Mouse (Mus musculus) activated CD4-positive, CD25-positive, alpha-beta regulatory T cell, adult 4 months (primary cell): ENCODE measurements around the gene Ube2d1. TPM values are rescaled to one million over a fixed set of nuclear protein-coding genes. Genes with fewer than 3 reads are reported as not detected.
A peak's percentile ranks its signal among the peaks of the same experiment; 100 is the strongest.

Source experiments
- ATAC-seq: one replicate; pipeline ENCODE4 v1.8.0; 2017
- polyA plus RNA-seq, 2 experiments: library from polyadenylated mRNA; unstranded; fragments of 100-300 nt; shearing (Covaris generic); gene quantifications; one replicate each; pipeline ENCODE4 v1.2.1; 2017

The Ube2d1 gene
- polyA plus RNA-seq, 2 experiments from 2014 or later = 17.8 to 19.7 TPM

- ATAC-seq = peak; percentile 6
Observed at GRCm38 (mm10) chr10:71284511-71285125, 444 bp downstream of the Ube2d1 start.

DNA sequence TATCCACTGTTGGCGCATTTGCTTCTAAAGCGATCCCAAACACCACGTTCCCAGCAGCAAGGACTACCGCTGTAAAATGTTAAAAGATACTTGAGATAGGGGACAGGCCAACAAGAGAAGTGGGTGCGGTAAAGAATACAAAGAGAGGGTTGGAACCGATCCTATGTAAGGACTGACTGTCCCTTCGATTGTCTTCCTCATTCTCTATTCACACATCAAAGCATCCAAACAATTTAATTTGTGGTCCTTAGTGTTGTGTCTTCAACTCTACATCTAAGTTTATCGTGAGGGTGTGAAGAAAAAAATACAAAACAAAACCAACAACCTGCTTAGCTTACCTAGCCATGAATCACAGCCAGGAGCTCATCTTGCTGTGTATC is 941 bp downstream of the Ube2d1 start:
- no peak for ATAC-seq

DNA sequence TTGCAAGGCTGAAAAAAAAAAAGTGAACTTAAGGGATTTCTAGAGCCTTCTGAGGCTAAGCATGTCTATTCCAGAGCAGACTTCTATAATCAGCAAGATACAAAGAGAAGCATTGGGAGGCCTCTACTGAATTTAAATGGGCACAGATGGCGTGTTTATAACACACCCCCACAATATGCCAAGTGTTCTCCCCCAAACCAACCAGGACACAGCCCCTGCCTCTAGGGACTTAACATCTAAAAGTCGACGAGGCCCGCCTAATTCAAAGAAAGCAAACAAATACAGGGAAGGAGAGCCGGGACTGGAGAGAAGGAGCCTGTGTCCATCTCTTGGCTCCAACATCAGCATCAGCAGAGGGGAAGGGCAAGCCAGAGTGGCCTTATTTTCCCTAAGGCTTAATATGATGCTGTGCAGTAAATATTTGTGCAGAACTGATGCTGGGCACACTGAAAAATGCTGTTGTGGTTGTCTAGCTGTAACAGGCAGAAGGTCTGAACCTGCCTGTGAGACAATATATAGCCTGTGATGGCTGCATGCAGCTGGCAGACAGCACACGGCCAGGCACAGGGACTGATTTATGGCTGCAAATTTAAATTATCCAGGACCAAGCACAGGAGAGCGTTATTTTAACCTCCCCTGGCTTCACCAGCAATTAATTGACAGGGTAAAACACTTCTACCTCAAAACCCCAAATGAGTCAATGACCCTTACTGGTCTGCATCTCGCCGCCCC is 11.9 kb downstream of the Ube2d1 start:
- no peak for ATAC-seq

DNA sequence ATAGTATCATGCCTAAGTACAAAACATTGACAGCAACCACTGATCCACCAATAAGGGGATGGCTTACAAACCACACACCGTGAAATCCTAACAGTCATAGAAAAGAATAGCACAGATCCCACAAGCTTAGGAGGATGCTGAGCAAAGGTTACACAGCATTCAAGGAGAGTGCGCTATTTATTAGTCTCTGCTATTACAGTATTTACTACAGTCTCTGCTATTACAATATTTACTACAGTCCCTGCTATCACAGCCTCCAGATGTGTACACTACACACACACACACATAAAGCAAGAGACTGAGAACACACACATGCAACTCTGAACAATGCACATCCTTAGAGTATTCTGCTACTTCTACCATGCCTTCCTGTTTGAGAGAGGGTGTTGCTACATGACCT is 17.1 kb downstream of the Ube2d1 start:
- no peak for ATAC-seq

DNA sequence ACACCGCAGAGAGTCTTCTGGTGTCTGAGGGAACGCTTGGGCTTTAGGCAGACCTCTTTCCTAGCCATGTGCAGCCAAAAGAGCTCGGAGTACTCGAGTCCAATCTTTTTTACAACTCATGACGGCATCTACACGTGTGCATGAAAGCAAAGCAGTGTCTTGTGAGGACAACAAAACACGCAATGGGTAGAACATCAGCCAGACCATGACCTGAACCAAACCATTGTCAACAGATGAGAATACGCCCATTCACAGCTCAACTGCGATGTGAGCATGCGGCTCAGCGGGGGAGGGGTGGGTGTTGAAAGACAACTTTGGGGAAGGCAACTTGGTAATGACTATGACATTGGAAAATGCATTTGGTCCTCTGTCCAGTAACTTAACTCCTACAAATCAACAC is 17.6 kb downstream of the Ube2d1 start:
- no peak for ATAC-seq

DNA sequence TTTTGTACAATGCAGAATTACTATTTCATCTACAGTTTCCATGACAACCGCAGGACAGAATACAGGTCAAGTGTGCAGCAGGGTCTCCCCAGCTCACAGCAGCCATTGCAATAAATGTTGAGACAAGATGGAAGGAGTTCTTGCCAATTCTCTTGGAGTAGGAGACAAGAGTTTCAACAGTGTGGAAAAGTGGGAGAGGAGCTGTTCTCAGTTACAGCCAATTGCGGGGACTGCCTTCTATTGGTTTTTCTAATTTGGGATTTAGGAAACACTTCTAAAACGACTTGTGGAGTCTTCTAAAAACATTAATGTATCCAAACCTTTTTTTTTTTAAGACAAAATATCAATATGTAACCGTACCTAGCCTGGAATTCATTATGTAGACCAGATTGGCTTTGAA is 20.0 kb downstream of the Ube2d1 start:
- ATAC-seq = no peak

GRCm38 (mm10) chr10:71261637-71262036 is 23.4 kb downstream of the Ube2d1 start:
- no peak for ATAC-seq

DNA sequence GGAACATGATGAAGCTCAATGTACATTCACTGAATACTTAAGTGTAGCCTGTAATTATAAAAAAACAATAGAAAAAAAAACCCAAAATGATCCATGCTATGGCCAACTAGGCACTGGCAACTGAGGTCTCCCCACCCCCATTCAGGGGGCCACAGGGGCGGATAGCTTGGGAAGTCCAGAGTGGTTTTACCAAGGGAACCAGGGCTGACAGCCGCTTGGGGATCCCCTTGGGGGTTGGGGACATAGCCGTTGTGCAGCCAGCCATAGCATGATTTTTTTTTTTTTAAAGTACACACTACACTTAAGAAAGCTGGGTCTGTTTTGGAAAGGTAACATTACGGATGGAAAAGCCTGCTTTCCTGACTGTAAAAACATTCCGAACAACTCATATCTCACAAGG is 26.1 kb downstream of the Ube2d1 start:
- ATAC-seq = no peak

- no peak for ATAC-seq
Observed at GRCm38 (mm10) chr10:71258516-71258915, 26.5 kb downstream of the Ube2d1 start.

DNA sequence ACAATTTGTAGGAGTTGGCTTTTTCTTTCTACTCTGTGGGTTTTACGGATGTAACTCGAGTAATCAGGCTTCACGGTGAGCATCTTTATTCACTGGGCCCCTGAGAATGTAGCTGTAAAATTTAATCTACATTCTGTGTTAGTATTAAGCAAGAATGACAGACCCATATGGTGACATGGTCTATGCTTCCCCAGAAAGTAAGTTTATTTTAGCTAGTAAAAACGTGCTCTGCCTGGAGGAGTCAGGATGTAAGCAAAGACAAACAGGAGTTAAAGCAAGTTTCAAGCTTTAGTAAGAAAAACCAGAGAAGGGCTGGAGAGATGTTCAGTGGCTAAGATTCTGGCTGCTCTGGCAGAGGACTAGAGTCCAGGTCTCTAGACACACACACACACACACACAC is 31.9 kb downstream of the Ube2d1 start:
- ATAC-seq = no peak

DNA sequence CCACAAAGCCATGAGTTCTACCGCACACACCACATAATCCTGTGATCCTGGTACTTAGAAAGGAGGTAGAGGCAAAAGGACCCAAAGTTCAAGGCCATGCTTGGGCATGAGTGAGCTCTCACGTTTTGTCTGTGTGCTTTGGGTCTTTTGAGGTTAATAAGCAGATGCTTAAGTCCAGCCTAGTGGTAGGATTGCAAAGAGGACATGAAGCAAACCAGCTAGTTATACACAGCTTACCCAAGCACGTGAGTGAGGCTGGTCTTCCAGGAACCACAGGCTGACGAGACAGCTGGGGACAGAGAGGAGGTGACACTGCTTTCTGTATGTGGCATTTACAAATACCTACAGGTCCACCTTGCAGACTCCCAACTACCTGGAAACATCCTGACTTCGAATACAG is 32.6 kb downstream of the Ube2d1 start:
- ATAC-seq = no peak

- ATAC-seq = no peak
Observed at GRCm38 (mm10) chr10:71251846-71252245, 33.2 kb downstream of the Ube2d1 start.

DNA sequence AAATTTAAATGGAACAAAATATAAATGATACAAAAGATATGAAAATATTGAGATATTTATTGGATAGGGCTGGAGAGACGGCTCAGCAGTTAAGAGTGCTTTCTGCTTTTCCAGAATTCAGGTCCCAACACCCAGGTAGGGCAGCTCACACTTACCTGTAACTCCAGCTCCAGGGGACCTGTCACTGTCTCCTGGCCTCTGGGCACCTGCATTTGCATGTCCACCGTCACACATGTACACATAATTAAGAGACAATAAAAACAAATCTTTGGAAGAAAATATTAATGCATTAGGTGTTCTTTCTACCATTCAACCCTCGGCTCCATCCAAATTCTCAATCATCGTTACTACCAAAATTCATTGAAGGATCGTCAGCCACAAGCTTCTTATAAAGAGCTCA is 33.8 kb downstream of the Ube2d1 start:
- ATAC-seq = no peak

DNA sequence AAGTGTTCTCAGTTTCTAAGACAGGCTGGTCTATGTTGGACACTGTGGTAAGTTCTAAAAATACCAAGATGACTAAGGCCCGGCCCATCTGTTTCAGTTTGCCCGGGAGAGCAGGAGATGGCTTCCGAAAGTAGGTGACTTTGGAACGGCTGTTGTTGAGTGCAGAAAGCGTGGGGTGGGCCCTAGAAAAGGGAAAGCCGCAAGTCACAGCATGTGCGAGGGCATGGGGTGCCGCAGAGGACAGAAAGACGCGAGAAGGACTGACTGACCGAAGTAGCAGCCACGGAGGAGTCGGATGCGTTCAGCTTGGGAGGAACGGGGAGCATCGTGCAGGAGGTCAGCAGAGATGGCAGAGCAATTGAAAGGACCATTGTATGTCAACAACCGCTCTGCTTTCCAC is 34.6 kb downstream of the Ube2d1 start:
- ATAC-seq = no peak

DNA sequence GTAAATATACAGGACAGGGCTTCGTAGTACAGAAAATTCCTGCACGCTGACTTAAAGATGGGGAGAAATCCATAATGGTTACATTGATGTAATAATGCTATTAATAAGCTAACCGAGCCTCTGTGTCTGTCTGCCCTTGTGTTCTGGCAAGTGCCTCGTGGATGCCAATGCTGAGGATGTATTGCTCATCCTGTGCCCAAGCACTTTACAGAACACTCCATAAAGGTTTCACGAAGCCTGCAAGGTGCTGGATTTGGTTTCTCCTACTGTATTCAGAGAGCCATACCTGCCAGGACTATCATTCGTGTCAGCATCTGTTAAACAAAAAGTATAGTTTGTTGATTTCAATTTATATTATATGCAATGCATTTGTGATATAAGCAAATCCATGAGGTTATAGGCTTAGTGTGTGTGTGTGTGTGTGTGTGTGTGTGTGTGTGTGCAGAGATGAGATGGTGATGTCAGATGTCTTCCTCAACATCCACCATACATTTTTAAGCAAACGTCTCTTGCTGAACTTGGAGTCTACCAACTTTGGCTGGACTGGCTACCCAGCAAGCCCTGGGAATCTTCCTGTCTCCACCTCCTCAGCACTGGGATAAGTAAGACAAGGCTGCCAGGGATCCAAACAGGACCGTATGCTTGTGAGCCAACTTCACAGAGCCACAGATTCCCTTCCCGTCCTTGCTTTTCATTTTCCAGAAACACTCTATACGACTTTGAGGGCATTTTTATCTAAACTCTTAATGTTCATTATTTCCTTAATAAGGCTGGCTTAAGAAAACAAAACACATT is 35.8 kb downstream of the Ube2d1 start:
- no peak for ATAC-seq

GRCm38 (mm10) chr10:71246956-71247355 is 38.1 kb downstream of the Ube2d1 start:
- ATAC-seq = peak; percentile 32

GRCm38 (mm10) chr10:71239479-71240120 is 45.5 kb downstream of the Ube2d1 start:
- ATAC-seq = peak; percentile 86

DNA sequence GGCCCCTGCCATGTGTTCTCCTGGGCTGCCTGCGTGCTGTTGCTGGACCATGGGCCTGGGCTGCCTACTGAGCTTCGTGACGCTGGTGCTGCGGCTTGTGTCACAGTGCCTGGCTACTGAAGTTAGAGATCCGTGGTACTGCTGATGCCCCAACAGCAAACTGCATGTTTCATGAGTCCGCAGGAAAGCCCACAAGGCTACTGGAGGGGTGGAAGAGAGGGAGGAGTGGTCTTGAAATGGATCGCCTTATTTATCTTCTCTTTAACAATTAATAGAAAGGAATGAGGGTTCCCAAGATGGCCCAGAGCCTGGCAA is 46.9 kb downstream of the Ube2d1 start, which contains the start of gene Tfam:
Gene Tfam (minus strand): TSS at position 41 of the 315 bp plus-strand sequence.
- ATAC-seq = no peak

- ATAC-seq = peak; percentile 75
Observed at GRCm38 (mm10) chr10:71237516-71238239, 47.4 kb downstream of the Ube2d1 start.

- ATAC-seq = no peak
Observed at GRCm38 (mm10) chr10:71234071-71234470, 51.0 kb downstream of the Ube2d1 start.

DNA sequence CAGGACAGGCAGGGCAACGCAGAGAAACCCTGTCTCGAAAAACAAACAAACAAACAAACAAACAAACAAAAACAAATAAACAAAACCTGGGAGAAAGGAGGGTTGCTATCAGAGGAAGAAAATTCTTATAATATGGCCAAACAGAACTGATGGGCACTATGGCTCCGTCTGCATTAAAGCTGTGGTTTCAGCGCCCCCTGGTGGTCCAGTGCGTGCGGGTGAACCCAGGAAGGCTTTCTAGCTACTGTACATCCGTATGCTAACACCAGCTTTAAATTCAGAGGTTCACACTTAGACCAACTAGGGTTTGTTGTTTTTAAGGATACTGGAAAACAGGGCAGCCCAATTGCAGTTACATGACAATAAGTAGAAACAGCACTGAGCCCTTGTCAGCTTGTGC is 59.2 kb downstream of the Ube2d1 start:
- peak; percentile 65 for ATAC-seq

- no peak for ATAC-seq
Observed at GRCm38 (mm10) chr10:71223101-71223500, 62.0 kb downstream of the Ube2d1 start.

DNA sequence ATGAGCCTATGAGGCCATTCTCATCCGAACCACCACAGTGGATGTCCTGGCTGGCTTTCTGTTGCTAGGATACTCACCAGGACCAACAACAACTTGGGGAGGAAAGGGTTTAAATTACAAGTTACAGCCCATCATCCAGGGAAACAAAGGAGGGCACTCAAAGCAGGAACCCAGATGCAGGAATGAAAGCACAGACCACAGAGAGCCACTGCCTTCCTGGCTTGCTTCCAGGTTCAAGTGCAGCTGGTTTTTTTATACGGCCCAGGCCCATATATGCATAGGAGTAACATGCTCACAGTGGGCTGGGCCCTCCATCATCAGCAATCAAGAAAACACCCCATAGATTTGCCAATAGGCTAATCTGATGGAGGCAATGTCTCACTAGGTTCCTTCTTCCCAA is 62.4 kb downstream of the Ube2d1 start:
- ATAC-seq = no peak
